Mouse (Mus musculus) urinary bladder, postnatal 36 days (tissue): ENCODE measurements around the gene Nptn.

Experiments
- DNase-seq, 2 experiments: peaks; one replicate each; pipeline ENCODE4 v3.0.0; 2022; ENCODE audit warnings: low spot score in 2 of 2, mixed read lengths in 1 of 2

Nptn gene

GRCm38 (mm10) chr9:58690701-58691100 is 108.7 kb downstream of the Nptn start:
- no peak for DNase-seq

GRCm38 (mm10) chr9:58691471-58691870 is 109.4 kb downstream of the Nptn start:
- no peak for DNase-seq

DNA sequence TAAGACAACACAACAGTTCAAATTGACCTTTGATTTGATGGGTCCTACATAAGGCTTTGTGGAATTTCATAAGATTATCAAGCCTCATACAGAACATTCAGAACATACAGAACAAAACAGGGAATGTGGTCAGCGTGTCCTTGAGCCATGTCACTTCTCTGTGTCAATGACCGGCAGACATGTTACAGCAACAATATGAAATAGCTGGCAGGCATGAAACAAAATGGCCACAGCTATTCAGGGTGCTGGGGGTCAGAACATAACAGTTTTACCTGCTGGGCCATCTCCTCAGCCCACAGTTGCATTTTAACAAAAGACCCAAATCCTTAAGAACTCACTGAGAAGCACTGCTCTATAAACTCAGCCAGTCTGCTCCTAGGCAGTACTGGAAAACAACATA is 116.4 kb downstream of the Nptn start:
- no peak for DNase-seq

- no peak for DNase-seq
Measured at GRCm38 (mm10) chr9:58701751-58702150, 119.7 kb downstream of the Nptn start.

DNA sequence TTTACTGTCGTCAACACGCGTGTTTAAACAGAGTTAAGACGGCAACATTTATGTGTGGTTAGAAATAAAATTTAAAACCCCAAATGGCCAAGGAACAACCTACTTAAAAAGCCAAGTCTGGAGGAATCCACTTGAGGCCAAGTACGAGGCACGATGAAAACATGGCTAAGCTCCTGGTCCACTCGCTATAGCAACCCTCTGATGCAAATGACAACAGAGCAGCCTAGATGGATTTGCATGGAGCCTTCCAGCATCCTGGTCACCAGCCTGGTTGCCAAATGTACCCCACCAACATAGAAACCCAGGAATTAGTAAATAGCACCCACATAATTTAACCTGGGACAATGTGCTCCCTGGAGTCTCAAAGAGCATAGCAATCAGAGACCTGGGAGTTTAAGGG is 121.7 kb downstream of the Nptn start:
- DNase-seq, result no peak

DNA sequence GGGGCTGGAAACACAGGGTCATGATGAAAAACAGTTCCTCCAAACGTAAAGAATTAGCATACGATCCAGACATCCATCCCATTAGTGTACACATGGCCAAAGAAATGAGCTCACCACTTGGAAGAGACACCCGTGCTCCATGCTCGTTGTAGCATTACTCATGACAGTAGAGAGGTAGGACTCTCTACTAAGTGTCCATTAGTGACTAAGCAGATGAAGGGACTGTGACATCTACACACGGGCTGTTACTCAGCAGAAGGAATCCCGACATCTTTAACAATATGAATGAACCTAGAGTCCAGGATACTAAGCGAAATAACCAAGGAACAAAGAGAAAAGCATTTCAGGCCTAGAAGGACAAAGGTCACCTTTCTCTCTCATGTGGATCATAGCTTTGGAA is 124.0 kb downstream of the Nptn start:
- DNase-seq, result no peak
